Mouse (Mus musculus) hindbrain, postnatal 0 days (tissue): ENCODE results near the gene Pde4dip. TPM values are rescaled to one million over a fixed set of nuclear protein-coding genes. Genes with fewer than 3 reads are reported as not detected.
A peak's percentile ranks its signal among the peaks of the same experiment; 100 is the strongest.

Experiments
- ATAC-seq: fragments of 200-750 bp; cut with Nextera tagmentation; 2 replicates; pipeline ENCODE4 v1.8.0; 2017; ENCODE audit warnings: mild to moderate bottlenecking, moderate TSS enrichment, moderate library complexity
- DNase-seq: peaks from one replicate; pipeline ENCODE4 v3.0.0-alpha.2; 2015; ENCODE audit warnings: low spot score
- H3K27ac ChIP-seq: fragments of 300-500 bp; sonication (generic); 2 replicates; pipeline ENCODE4 v1.5.1; 2014; ENCODE audit warnings: mild to moderate bottlenecking
- H3K27me3 ChIP-seq: fragments of 300-500 bp; sonication (generic); 2 replicates; pipeline ENCODE4 v1.6.1; 2014; ENCODE audit warnings: low read length, mixed read lengths; ENCODE audit not compliant: insufficient read depth
- H3K36me3 ChIP-seq: fragments of 300-500 bp; sonication (generic); 2 replicates; pipeline ENCODE4 v1.6.1; 2014; ENCODE audit warnings: low read length, mixed read lengths; ENCODE audit not compliant: insufficient read depth
- H3K4me1 ChIP-seq: fragments of 300-500 bp; sonication (generic); 2 replicates; pipeline ENCODE4 v1.6.1; 2014; ENCODE audit warnings: antibody characterized with exemption, low read length, mixed read lengths; ENCODE audit not compliant: insufficient read depth
- H3K4me2 ChIP-seq: fragments of 300-500 bp; sonication (generic); 2 replicates; pipeline ENCODE4 v1.6.1; 2014; ENCODE audit warnings: low read depth, mild to moderate bottlenecking, low read length, moderate library complexity, mixed read lengths
- H3K4me3 ChIP-seq: fragments of 300-500 bp; sonication (generic); 2 replicates; pipeline ENCODE4 v1.5.1; 2014; ENCODE audit warnings: low read length
- H3K9ac ChIP-seq: fragments of 300-500 bp; sonication (generic); replicated peaks from 2 replicates; pipeline ENCODE4 v1.6.1; 2014; ENCODE audit warnings: mild to moderate bottlenecking, low read length, moderate library complexity, mixed read lengths
- H3K9me3 ChIP-seq: fragments of 300-500 bp; sonication (generic); 2 replicates; pipeline ENCODE4 v1.6.1; 2016; ENCODE audit warnings: low read length, mixed read lengths
- CTCF ChIP-seq: IDR thresholded peaks from 2 replicates; pipeline ENCODE4 v1.5.1; 2016; ENCODE audit warnings: antibody characterized with exemption, control low read depth, low read depth
- WGBS: fragments of 180-500 bp; shearing (Covaris S2); extraction: QIAGEN DNeasy Blood & Tissue Kit; methylation state at CpG from one replicate; pipeline ENCODE4 v1.1.7; 2014; 5-methylcytosine and 5-hydroxymethylcytosine counted together
- polyA plus RNA-seq: library from polyadenylated mRNA; unstranded; fragments of >200 nt; fragmentation: Nextera tagmentation; extraction: Ambion mirVana; gene quantifications from 2 replicates; pipeline ENCODE4 v1.2.1, GENCODE M21; 2015
- total RNA-seq: library from RNA; depleted of rRNA; stranded (reverse); fragments of >200 nt; gene quantifications from 2 replicates; pipeline ENCODE4 v1.2.3, GENCODE M21; 2014

Pde4dip gene
- total and polyA plus RNA-seq, 2 experiments from 2014 or later: 48.1 to 79.6 TPM

DNA sequence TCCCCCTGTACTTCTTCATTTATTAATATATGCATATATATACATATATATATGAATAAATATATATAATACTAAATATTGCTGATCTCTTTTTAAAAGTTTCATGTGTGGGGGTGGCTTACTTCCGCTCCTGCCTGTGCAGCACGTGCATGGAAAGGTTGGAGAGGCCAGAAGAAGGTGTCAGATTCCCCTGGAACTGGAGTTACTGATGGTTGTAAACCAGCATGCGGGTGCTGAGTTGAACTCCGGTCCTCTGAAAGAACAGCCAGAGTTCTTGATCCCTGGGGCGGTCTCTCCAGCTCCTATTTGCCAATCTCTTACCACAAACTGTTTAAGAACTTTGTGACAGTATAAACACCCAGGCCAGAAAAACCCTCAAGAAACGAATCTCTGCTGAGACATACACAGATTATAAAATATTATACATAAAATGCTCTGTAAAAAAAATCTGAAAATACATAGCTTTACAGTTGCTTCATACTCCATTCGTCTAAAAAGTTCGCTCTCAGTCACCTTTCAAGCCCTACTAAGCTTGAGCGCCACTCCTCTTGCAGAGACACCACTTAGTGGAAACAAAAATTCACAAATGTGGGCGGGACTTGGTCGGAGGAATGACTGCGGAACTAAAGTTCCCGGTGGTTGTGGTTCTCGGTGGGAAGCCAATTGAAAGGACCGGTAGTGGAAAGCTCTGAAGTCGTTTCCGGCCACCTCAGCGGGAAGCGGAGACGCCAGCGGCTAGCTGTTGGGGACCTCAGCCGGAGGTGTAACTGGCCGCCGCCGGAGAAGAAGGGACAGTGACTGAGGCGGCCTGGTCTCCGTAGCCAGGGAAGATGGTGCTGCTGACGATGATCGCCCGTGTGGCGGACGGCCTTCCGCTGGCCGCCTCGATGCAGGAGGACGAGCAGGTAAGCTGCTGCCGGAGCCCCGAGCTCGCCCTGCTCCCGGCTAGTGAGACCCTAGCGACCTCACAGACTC, 12.3 kb upstream of the Pde4dip start, which contains the start of gene Sec22b:
Sec22b (plus strand) TSS at position 675 of the 975 bp plus-strand sequence.
- Histone ChIP-seq H3K9ac (peak within 1 kb of the TSS; percentile 94), H3K27ac (peak within 1 kb of the TSS; percentile 70), H3K9me3 (no peaks in the 10 kb centered on the region), H3K4me3 (peak within 1 kb of the TSS; percentile 96), H3K4me2 (peak within 1 kb of the TSS; percentile 91), H3K27me3 (no peaks in the 10 kb centered on the region), H3K4me1 (peaks cover 10% of the 10 kb centered on the region; the same call in 1 of the 2 replicates), H3K36me3 (no peaks in the 10 kb centered on the region)
- no peak for TF ChIP-seq CTCF
- 7% methylated on average over 41 of the region's 41 CpGs for WGBS
- peak; percentile 88 for ATAC-seq
- DNase-seq: peak; percentile 95

DNA sequence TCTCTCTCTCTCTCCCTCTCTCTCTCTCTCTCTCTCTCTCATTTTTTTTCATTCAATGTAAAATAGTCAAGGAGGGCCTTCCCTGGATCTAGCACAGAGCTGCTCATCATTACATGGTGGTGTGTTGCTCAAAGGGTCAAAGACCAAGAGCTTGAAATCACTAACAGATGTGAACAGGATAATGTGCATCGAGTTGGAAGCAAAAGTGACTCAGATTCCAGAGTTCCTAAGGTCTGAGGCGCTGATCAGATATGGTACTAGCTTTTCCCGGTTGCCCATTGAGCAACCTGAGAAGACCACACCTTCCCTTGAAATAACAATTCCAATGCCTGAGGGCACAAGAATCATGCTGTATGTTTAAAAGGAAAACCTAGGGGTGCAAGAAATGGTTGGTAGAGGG, 9.9 kb upstream of the Pde4dip start:
- Histone ChIP-seq H3K36me3 (no peaks in the 10 kb centered on the region), H3K27me3 (no peaks in the 10 kb centered on the region), H3K4me2 (no peak overlapping the region), H3K9me3 (no peaks in the 10 kb centered on the region), H3K4me3 (no peak overlapping the region), H3K27ac (no peak overlapping the region), H3K4me1 (peaks cover 10% of the 10 kb centered on the region; the same call in 1 of the 2 replicates), H3K9ac (no peak overlapping the region)
- WGBS: 69% methylated on average over 3 of the region's 3 CpGs
- no peak for TF ChIP-seq CTCF
- ATAC-seq: no peak
- DNase-seq: no peak

DNA sequence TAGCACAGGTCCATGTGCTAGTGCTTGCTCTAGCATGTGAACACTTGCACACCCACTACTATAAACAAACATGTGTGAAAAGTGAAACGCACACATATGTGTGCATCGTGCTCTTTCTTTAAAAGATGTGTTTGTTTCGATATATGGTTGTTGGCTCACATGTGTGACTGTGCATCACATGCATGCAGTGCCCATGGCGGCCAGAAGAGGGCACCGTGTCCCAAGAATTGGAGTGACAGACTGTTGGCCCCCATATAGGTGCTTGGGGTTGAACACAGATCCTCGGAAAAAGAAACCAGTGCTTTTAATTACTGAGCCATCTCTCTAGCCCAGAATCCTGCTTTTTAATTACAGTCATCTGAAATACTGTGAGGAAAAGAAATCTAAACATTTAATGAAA, 6.2 kb upstream of the Pde4dip start:
- Histone ChIP-seq H3K4me3 (no peak overlapping the region), H3K36me3 (no peaks in the 10 kb centered on the region), H3K27ac (no peak overlapping the region), H3K27me3 (no peaks in the 10 kb centered on the region), H3K9me3 (no peaks in the 10 kb centered on the region), H3K4me1 (no peaks in the 10 kb centered on the region), H3K4me2 (no peak overlapping the region), H3K9ac (no peak overlapping the region)
- no peak for DNase-seq
- peak; percentile 68 for TF ChIP-seq CTCF
- no peak for ATAC-seq
- WGBS: 49% methylated on average over 6 of the region's 6 CpGs

DNA sequence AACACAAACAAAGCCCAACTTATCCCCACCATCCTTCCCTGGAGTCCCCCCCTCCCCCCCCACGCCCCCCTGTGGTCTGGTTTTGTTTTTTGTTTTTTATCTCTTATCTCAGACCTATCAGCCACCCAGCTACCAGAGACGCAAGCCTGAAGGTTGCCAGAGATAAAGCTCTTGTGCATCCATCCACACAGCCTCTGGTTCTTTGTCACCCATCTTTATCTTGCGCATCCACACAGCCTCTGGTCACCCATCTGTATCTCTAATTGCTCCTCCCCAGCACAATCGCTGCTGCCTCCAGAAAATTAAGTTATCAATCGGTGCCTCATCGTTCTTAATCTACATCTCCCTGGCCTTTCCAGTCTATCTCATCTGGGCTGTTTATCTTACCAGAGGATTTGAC, 1.7 kb upstream of the Pde4dip start:
- Histone ChIP-seq H3K36me3 (no peaks in the 10 kb centered on the region), H3K27ac (no peak overlapping the region), H3K9me3 (no peaks in the 10 kb centered on the region), H3K4me2 (no peak overlapping the region), H3K4me3 (no peak overlapping the region), H3K27me3 (no peaks in the 10 kb centered on the region), H3K4me1 (no peaks in the 10 kb centered on the region), H3K9ac (no peak overlapping the region)
- TF ChIP-seq CTCF: no peak
- ATAC-seq: no peak
- no peak for DNase-seq
- WGBS: 60% methylated on average over 6 of the region's 6 CpGs

DNA sequence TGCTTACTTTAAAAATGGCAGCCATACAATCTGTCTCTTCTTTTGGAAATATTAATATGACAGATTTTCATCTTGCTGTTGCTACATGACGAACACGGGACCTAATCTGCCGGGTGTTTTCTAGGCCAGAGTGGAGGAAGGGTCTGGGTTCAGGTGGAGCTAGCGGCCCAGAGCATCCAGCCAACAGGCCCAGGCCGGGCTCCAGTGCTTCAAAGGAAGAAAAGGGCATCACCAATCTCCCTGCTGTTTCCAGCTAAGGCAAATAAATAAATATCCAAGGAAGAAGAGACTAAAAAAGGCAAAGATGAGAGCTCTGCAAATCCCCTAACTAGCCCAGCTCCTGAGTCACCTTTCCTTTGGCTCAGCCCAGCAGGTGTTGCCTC, 731 bp downstream of the Pde4dip start:
- 49% methylated on average over 5 of the region's 5 CpGs for WGBS
- H3K9me3 ChIP-seq: no peaks in the 10 kb centered on the region
- TF ChIP-seq CTCF: no peak
- H3K27me3 ChIP-seq: no peaks in the 10 kb centered on the region
- ATAC-seq (peak; percentile 49), DNase-seq (peak; percentile 39)
- peak overlapping the region; percentile 95 for H3K27ac ChIP-seq
- no peaks in the 10 kb centered on the region for H3K36me3 ChIP-seq
- peak overlapping the region; percentile 66 for H3K4me2 ChIP-seq
- H3K4me1 ChIP-seq: no peaks in the 10 kb centered on the region
- peak overlapping the region; percentile 59 for H3K4me3 ChIP-seq
- peak overlapping the region; percentile 63 for H3K9ac ChIP-seq

DNA sequence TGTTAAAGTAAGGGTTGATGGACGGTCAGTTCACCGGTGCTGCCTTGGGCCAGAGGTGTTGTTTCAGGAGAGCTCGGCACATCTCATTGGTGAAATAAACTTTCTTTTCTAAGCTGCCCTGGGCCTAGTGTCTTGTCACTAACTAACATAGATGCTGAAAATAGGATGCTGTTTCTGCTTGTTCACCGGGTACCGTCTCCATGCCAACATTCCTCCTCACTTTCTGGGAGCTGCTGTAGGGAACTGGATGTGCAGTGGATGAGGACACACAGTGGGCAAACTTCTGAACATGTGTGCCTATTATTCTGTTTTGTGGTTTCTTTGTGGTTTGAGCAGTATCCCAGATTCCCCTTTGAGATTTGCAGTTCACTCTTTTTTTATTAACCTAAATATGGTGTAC, 6.9 kb downstream of the Pde4dip start:
- no peak overlapping the region for H3K27ac ChIP-seq
- 96% methylated on average over 5 of the region's 5 CpGs for WGBS
- no peaks in the 10 kb centered on the region for H3K4me1 ChIP-seq
- H3K9ac ChIP-seq: no peak overlapping the region
- no peak overlapping the region for H3K4me2 ChIP-seq
- H3K4me3 ChIP-seq: no peak overlapping the region
- ATAC-seq (no peak), DNase-seq (no peak)
- H3K9me3 ChIP-seq: no peaks in the 10 kb centered on the region
- no peak for TF ChIP-seq CTCF
- H3K36me3 ChIP-seq: no peaks in the 10 kb centered on the region
- no peaks in the 10 kb centered on the region for H3K27me3 ChIP-seq

DNA sequence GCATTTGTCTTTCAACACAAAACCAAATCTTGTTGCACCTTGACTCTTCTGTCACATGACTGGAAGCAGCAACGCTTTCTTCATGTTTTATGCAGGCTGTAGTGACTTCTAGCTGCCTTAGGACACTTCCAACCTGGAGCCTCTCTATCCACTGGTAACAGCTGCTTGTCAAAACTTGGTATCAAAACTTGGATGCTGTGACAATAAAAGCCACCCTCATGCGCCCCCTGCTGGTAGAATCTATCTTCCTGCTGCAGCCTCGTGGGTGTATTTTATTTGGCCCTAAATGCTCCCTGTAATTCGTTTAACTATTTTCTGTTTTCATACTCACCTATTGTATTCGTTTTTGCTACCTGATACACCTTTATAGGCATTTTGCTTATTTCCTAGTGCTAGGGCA, 9.3 kb downstream of the Pde4dip start:
- Histone ChIP-seq H3K27me3 (no peaks in the 10 kb centered on the region), H3K36me3 (no peaks in the 10 kb centered on the region), H3K9me3 (no peaks in the 10 kb centered on the region), H3K27ac (no peak overlapping the region), H3K4me1 (no peaks in the 10 kb centered on the region), H3K4me2 (no peak overlapping the region), H3K4me3 (no peak overlapping the region), H3K9ac (no peak overlapping the region)
- DNase-seq (peak; percentile 80), ATAC-seq (peak; percentile 55; the same call in 1 of the 2 replicates)
- TF ChIP-seq CTCF: peak; percentile 83
- 17% methylated on average over 5 of the region's 5 CpGs for WGBS
